Mouse (Mus musculus): ENCODE data around the gene Gm48551. TPM values are rescaled to one million over a fixed set of nuclear protein-coding genes. Genes with fewer than 3 reads are reported as not detected.

Gm48551 gene
- polyA plus RNA-seq, 1 experiment from 2014 or later: 3.1 TPM

DNA sequence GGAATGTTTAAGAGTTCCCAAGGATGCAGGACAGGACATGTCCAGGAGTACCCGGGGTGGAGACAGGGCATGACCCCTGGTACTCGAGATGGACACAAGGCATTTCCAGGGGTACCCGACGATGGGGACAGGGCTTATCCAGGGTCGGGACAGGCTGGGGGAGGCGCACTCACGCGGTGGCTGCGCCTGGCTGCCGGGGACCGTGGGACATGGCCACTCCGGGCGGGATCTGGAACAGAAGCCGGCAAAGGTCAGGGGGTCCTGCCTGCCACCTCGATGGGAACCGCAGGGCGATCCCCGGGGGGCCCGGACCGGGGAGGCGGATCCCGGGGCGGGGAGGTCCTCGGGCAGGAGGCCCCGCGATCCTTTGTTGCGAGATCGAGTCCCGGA is 34.3 kb upstream of the Gm48551 start:
- 1% methylated on average over 29 of the region's 29 CpGs for WGBS
- peak overlapping the region; percentile 96 for H3K27ac ChIP-seq
- H3K4me1 ChIP-seq: peaks cover 57% of the 10 kb centered on the region
- H3K36me3 ChIP-seq: peaks cover 30% of the 10 kb centered on the region
- H3K4me3 ChIP-seq: peak overlapping the region; percentile 85
- DNase-seq (ENCODE audit: low spot score): no peak
- H3K9me3 ChIP-seq: no peaks in the 10 kb centered on the region
- peaks cover 24% of the 10 kb centered on the region for H3K27me3 ChIP-seq (ENCODE audit: insufficient read depth, poor library complexity, severe bottlenecking)

DNA sequence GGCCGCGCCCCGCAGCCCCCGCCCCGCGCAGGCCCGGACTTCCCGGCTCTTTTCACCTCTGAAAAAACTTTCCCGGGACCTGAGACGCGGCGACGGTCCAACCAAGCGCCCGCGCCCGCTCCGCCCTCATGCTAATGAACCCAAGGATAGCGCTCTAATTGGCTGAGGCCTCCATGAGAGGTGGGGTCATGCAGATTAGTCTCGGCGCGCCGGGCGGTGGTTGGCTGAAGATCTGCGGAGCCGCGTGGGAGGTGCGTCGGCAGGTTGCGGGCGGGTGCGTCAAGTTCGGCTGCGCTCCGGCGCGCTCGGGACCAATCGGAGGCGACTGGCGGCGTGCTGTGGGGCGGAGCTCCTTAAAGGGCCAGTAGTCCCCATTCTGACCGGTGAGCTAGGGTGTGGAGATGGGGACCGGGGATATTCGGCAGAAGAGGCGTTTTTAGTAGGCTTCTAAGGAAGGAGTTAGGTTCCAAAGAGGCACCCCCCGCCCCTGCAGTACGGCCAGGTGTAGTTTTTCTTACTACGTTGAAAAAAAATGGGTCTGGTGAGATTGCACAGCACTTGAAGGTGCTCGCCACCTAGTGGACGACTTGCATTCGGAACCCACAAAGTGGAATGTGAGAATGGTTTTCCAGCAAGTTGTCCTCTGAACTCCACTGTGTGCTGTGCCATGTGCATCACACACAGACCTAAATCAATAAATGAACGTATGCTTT is 33.8 kb upstream of the Gm48551 start, which contains the start of gene Hmg20b:
TSS of gene Hmg20b (minus strand) at position 130 of the 713 bp plus-strand sequence.
- H3K9me3 ChIP-seq: no peaks in the 10 kb centered on the region
- peak; percentile 100 for DNase-seq (ENCODE audit: low spot score)
- H3K27ac ChIP-seq: peak within 1 kb of the TSS; percentile 96
- peak within 1 kb of the TSS; percentile 85 for H3K4me3 ChIP-seq
- peaks cover 19% of the 10 kb centered on the region; the same call in 1 of the 2 replicates for H3K27me3 ChIP-seq (ENCODE audit: insufficient read depth, poor library complexity, severe bottlenecking)
- under 1% methylated on average over 54 of the region's 54 CpGs for WGBS
- H3K4me1 ChIP-seq: peaks cover 62% of the 10 kb centered on the region
- H3K36me3 ChIP-seq: peaks cover 25% of the 10 kb centered on the region

- Histone ChIP-seq H3K4me1 (peaks cover 65% of the 10 kb centered on the region), H3K9me3 (no peaks in the 10 kb centered on the region), H3K36me3 (peaks cover 18% of the 10 kb centered on the region), H3K27me3 (ENCODE audit: insufficient read depth, poor library complexity, severe bottlenecking) (peaks cover 9% of the 10 kb centered on the region; the same call in 1 of the 2 replicates), H3K4me3 (no peak overlapping the region), H3K27ac (no peak overlapping the region)
- no peak for DNase-seq (ENCODE audit: low spot score)
- WGBS: 18% methylated on average over 9 of the region's 9 CpGs
These were observed 32.5 kb upstream of the Gm48551 start for GRCm38 (mm10) chr10:81351678-81352291.

- H3K27me3 ChIP-seq (ENCODE audit: insufficient read depth, poor library complexity, severe bottlenecking): no peaks in the 10 kb centered on the region
- 0 out of 2 replicates have a peak overlapping the region, but pooled peaks have one; percentile 2 for H3K27ac ChIP-seq
- WGBS: 58% methylated on average over 9 of the region's 9 CpGs
- DNase-seq (ENCODE audit: low spot score): no peak
- H3K9me3 ChIP-seq: no peaks in the 10 kb centered on the region
- no peaks in the 10 kb centered on the region for H3K36me3 ChIP-seq
- H3K4me3 ChIP-seq: no peak overlapping the region
- H3K4me1 ChIP-seq: peaks cover 66% of the 10 kb centered on the region
These were observed 29.4 kb upstream of the Gm48551 start for GRCm38 (mm10) chr10:81354738-81355477.

GRCm38 (mm10) chr10:81355533-81355932 is 28.7 kb upstream of the Gm48551 start:
- no peak overlapping the region for H3K27ac ChIP-seq
- H3K4me3 ChIP-seq: no peak overlapping the region
- no peaks in the 10 kb centered on the region for H3K9me3 ChIP-seq
- no peaks in the 10 kb centered on the region for H3K27me3 ChIP-seq (ENCODE audit: insufficient read depth, poor library complexity, severe bottlenecking)
- WGBS: 62% methylated on average over 4 of the region's 4 CpGs
- DNase-seq (ENCODE audit: low spot score): no peak
- peaks cover 73% of the 10 kb centered on the region for H3K4me1 ChIP-seq
- H3K36me3 ChIP-seq: no peaks in the 10 kb centered on the region

GRCm38 (mm10) chr10:81356352-81356990 is 27.8 kb upstream of the Gm48551 start:
- Histone ChIP-seq H3K36me3 (no peaks in the 10 kb centered on the region; the same call in 1 of the 2 replicates), H3K27me3 (ENCODE audit: insufficient read depth, poor library complexity, severe bottlenecking) (no peaks in the 10 kb centered on the region), H3K27ac (peak overlapping the region; percentile 65; the same call in 1 of the 2 replicates), H3K4me3 (peak overlapping the region; percentile 92), H3K9me3 (no peaks in the 10 kb centered on the region), H3K4me1 (peaks cover 77% of the 10 kb centered on the region)
- no peak for DNase-seq (ENCODE audit: low spot score)
- 52% methylated on average over 12 of the region's 12 CpGs for WGBS

DNA sequence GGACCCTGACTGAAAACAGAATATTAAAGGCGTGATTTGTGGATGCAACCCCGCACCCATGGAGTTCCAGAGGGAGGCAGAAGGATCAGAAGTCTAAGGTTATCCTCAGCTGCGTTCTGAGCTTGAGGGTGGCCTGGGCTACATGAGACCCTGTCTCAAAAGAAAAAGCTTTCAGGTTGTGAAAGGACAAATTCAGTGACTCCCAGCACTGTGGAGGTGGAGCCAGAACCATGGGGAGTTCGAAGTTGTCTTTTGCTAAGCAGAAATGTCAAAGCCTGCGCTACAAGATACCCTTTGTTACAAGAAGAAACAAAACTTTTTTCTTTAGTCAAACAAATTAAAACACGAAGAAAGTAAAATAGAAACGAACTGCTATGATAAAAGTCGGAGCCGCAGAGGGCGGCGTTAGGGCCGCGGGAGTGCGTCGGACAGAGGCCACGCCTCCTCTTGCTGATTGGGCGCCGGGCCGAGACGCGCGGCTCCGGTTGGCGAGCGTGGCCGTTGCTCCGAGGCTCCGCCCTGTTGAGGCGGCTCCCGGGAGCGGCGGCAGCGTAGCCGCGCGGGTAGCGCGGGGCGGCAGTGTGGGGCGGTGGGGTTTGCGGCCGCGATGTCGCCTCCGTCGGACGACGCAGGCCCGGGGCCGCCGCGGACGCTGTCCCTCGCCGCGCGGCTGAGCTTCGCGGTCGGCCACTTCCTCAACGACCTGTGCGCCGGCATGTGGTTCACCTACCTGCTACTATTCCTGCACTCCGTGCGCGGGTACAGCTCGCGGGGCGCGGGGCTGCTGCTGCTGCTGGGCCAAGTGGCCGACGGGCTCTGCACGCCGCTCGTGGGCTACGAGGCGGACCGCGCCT is 27.0 kb upstream of the Gm48551 start, which contains the start of gene Mfsd12:
TSS of gene Mfsd12 (plus strand) at position 501 of the 854 bp plus-strand sequence.
- Histone ChIP-seq H3K4me3 (peak within 1 kb of the TSS; percentile 92), H3K27me3 (ENCODE audit: insufficient read depth, poor library complexity, severe bottlenecking) (peaks cover 5% of the 10 kb centered on the region; the same call in 1 of the 2 replicates), H3K36me3 (peaks cover 6% of the 10 kb centered on the region; the same call in 1 of the 2 replicates), H3K4me1 (peaks cover 78% of the 10 kb centered on the region), H3K27ac (peak within 1 kb of the TSS; percentile 91), H3K9me3 (no peaks in the 10 kb centered on the region)
- DNase-seq (ENCODE audit: low spot score): peak; percentile 93
- WGBS: 1% methylated on average over 79 of the region's 79 CpGs

DNA sequence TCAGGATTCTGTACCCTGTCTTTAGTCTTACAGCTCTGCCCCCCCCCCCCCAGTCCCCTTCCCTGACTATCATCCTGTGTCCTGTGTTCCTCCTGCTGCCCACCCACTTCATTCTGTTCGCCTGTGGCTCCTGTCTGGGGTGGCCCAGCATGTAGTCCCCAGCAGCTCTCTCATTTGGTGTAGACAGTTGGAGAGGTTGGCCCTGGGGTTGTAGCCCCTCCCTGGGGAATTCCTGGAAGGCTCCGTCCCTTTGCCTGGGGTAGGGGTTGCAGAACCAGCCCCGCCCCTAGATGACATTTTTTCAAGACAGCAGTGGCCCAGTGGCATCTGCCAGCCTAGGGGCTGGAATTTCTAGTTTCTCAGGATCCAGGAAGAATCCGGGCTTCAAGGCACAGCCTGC is 26.1 kb upstream of the Gm48551 start:
- peaks cover 15% of the 10 kb centered on the region for H3K27me3 ChIP-seq (ENCODE audit: insufficient read depth, poor library complexity, severe bottlenecking)
- 23% methylated on average over 4 of the region's 4 CpGs for whole genome bisulfite sequencing
- peaks cover 88% of the 10 kb centered on the region for H3K4me1 ChIP-seq

DNA sequence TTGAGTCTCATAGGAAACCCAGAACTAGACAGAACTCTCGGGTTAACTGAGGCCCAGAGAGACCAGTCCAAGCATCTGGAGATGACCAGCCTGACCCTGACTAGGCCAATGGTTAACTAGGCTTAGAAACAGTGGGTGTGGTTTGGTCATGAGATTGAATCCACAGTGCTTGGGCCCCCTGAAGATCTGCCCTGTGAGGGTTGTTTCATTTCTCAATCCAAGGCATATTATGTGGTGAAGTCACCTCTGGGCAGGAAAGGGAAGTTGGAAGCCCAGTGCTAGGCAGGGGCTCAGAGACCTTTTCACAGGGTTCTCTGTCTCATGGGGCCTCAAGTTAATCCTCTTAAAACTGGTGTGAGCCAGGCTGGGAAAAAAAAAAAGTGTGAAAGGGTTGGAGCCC is 25.4 kb upstream of the Gm48551 start:
- no peaks in the 10 kb centered on the region for H3K9me3 ChIP-seq
- peaks cover 94% of the 10 kb centered on the region for H3K4me1 ChIP-seq
- DNase-seq (ENCODE audit: low spot score): no peak
- H3K27ac ChIP-seq: peak overlapping the region; percentile 91
- peak overlapping the region; percentile 92 for H3K4me3 ChIP-seq
- peaks cover 14% of the 10 kb centered on the region for H3K36me3 ChIP-seq
- H3K27me3 ChIP-seq (ENCODE audit: insufficient read depth, poor library complexity, severe bottlenecking): peaks cover 20% of the 10 kb centered on the region
- WGBS: 51% methylated on average over 1 of the region's 1 CpGs

More for the DNA sequence above, 26.1 kb upstream of the Gm48551 start:
- DNase-seq (ENCODE audit: low spot score): no peak
- H3K36me3 ChIP-seq: peaks cover 14% of the 10 kb centered on the region
- H3K9me3 ChIP-seq: no peaks in the 10 kb centered on the region
- H3K4me3 ChIP-seq: peak overlapping the region; percentile 92
- peak overlapping the region; percentile 91 for H3K27ac ChIP-seq

- Histone ChIP-seq H3K27me3 (ENCODE audit: insufficient read depth, poor library complexity, severe bottlenecking) (peaks cover 35% of the 10 kb centered on the region), H3K27ac (peak overlapping the region; percentile 59; the same call in 1 of the 2 replicates)
These were observed 23.5 kb upstream of the Gm48551 start for GRCm38 (mm10) chr10:81360721-81361120.

DNA sequence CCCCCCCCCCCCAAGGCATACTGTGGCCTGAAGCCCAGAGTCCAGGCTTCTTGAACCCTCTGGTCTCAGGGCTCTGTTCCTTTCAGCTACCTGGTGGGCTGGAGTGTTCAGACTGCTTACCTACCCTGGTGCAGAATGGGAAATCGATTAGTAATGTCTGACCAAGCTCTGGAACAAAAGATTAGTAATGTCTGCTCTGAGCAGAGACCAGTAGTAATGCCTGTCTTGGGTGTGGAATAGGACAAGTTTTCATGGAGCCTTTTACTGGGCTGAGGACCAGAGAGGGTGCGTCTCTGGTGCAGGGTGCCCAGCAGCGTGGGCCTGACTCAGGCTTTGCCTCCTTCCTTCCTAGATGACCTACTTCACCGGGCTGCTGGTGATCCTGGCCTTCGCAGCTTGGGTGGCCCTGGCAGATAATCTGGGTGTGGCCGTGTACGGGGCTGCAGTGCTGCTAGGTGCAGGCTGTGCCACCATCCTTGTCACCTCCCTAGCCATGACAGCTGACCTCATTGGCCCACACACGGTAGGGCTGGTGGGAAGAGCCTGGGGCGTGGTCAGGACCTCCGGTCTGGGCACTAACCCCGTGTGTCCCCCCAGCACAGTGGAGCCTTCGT is 21.8 kb upstream of the Gm48551 start:
- Histone ChIP-seq H3K36me3 (peaks cover 27% of the 10 kb centered on the region), H3K9me3 (no peaks in the 10 kb centered on the region), H3K27ac (peak overlapping the region; percentile 90), H3K27me3 (ENCODE audit: insufficient read depth, poor library complexity, severe bottlenecking) (peaks cover 35% of the 10 kb centered on the region), H3K4me1 (peaks cover 100% of the 10 kb centered on the region), H3K4me3 (peak overlapping the region; percentile 64)
- WGBS: 59% methylated on average over 12 of the region's 12 CpGs
- DNase-seq (ENCODE audit: low spot score): no peak

More at GRCm38 (mm10) chr10:81360721-81361120, 23.5 kb upstream of the Gm48551 start:
- Histone ChIP-seq H3K36me3 (peaks cover 14% of the 10 kb centered on the region), H3K4me1 (peaks cover 97% of the 10 kb centered on the region), H3K4me3 (no peak overlapping the region), H3K9me3 (no peaks in the 10 kb centered on the region)
- WGBS: 67% methylated on average over 8 of the region's 8 CpGs
- DNase-seq (ENCODE audit: low spot score): no peak
